Mouse (Mus musculus) stomach, postnatal 0 days (tissue): Measurements from ENCODE around the gene Rnf41.

Experiments
- CTCF ChIP-seq: IDR thresholded peaks from 2 replicates; pipeline ENCODE4 v1.5.1; 2016; ENCODE audit warnings: antibody characterized with exemption, low read depth, mild to moderate bottlenecking, moderate library complexity
- EP300 ChIP-seq: optimal IDR thresholded peaks from 2 replicates; pipeline ENCODE3; 2016; ENCODE audit warnings: antibody characterized with exemption

- TF ChIP-seq CTCF (no peak), EP300 (no peak)
Observed at GRCm38 (mm10) chr10:128436376-128436775, 24.9 kb downstream of the Rnf41 start.
